Mouse (Mus musculus) liver, adult 2 months (tissue): ENCODE data around the gene Olfr51.

ENCODE experiments used
- CTCF ChIP-seq: fragments of 200-500 bp; IDR thresholded peaks from 2 replicates; pipeline ENCODE4 v1.5.1; 2011; ENCODE audit warnings: low read depth, low read length, control low read depth
- POLR2A ChIP-seq: fragments of 200-500 bp; IDR thresholded peaks from 2 replicates; pipeline ENCODE4 v1.6.1; 2011; ENCODE audit warnings: low read length, control low read depth; ENCODE audit not compliant: insufficient read depth; ENCODE audit errors: extremely low read depth

GRCm38 (mm10) chr11:50953665-50954064 lies 49.7 kb upstream of the Olfr51 start, which contains the start of gene Prop1:
- TF ChIP-seq CTCF (no peak), POLR2A (no peak)
